Mouse (Mus musculus) telencephalon, adult 2 months (tissue): Measurements from ENCODE around the gene Knop1.
A peak's percentile ranks its signal among the peaks of the same experiment; 100 is the strongest.

Source experiments
- DNase-seq: peaks from one replicate; pipeline ENCODE4 v3.0.0-alpha.2; 2011; ENCODE audit warnings: low read depth, low spot score

The Knop1 gene

GRCm38 (mm10) chr7:118855877-118856304, at the start of gene Knop1:
TSS of gene Knop1 (minus strand) at chr7:118856254.
- no peak for DNase-seq

- DNase-seq = no peak
Measured at GRCm38 (mm10) chr7:118904530-118904929, 48.5 kb upstream of the Knop1 start.

DNA sequence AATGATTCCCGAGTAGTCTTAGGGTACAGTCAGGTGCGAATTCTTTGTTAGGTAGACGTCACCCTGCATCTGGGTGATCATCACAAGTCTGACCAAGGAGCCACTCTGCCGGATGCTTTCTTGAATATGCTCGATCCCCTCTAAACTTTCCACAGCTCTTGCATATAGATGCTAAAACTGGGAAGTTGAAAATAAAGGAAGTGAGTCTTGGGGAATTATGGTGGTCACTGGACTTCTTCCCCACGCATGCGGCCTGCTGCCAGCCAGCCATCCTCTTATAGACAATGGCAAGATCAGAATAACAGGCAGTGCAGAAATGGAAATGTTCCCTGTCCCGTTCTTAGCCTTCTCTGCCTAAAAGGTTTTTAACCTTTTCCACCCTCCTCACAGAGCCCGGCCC, 47.8 kb upstream of the Knop1 start:
- DNase-seq = no peak

- no peak for DNase-seq
Measured at GRCm38 (mm10) chr7:118902944-118903343, 46.9 kb upstream of the Knop1 start.

DNA sequence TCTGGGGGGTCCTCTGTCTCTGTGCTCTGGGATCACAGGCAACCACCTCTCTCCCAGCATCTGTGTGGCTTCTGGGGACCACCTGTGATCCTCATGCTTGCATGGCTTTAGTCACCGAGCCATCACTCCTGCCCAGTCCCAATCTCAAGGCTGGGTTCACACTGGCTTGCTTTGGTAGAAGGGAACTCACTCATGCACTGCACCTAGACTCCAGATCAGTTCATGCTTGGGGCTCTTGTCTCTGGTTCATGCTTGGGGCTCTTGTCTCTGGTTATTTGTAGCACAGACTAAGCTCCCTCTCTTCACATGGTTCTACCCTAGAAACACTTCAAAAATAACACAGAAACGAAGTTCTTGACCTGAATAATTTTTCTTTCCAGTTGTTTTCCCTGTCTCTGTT, 44.0 kb upstream of the Knop1 start:
- DNase-seq = no peak

DNA sequence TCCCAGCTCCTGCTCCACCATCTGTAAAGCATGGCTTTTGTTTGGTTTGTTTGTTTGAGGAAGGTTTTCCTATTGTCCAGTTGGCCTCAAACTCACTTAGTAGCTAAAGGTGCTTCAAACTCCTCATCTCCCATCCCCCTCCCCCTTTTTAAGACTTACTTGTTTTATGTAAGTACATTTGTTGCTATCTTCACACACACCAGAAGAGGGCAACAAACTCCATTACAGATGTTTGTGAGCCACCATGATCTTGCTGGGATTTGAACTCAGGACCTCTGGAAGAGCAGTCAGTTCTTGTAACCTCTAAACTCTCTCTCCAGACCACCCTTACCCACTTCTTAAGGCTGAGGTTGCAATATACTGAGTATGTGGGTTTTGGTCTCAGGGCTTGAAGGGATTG, 42.0 kb upstream of the Knop1 start:
- no peak for DNase-seq

GRCm38 (mm10) chr7:118895469-118896450, 39.7 kb upstream of the Knop1 start:
- DNase-seq = peak; percentile 44

DNA sequence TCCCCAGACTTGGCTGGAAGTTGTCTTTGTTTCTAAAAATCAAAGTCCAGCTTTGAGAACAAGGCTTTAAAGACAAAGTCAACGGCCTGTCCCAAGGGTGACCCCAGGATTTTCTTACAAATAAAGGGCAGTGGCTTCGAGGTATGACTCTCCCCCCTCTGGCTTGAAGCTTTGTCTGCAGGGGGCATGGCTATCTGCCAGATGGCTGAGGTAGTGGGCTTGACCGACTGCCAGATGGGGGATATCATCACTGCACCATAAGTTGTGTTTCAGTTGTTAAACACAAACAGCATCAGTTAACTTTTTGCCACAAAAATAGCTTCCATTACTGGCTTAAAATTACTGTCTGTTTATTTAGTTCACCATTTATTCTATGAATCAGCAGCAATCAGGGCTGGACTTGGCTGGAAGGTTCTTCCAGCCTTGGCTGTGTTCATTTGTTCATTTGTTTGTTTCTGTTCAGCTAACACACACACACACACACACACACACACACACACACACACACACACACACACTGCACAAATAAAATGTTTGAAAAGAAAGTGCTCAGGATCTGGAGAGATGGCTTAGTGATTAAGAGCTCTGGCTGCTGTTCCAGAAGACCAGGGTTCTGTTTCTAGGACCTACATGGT, 33.1 kb upstream of the Knop1 start:
- no peak for DNase-seq

DNA sequence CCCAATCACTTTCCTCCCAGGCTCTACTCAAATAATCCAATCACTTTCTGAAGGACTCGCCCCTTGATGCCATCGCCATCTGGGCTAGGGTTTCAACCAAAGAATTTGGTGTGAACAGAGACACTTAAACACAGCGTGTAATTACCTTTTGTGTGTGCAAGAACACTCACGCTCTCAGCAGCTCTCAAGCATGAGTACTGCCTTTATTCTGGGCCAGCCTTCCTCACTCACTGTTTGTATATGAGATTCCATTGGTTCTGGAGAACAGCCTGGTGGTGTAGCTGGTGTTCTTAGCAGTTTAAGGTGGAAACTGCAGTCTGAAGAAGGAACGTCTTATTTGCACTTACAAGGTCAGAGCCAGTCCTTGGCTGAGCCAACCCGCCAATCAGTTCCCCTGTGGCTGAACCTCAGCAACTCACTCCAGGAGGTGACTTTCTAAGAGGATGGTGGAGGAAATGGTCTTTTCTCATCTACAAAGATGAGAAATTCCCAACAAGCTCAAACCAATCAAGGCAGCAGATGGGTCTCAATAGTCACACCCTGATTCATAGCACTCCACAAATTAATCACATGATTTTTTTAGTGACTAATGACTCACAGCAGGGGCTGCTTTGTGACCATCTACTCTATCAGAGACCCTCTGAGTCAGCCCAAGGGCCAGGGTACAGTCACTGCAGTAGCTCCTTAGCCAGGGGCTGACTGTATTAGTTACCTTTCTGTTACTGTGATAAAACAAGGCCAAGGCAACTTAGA, 31.4 kb upstream of the Knop1 start:
- no peak for DNase-seq

GRCm38 (mm10) chr7:118884969-118885368, 28.9 kb upstream of the Knop1 start:
- DNase-seq = peak; percentile 29

- no peak for DNase-seq
Measured at GRCm38 (mm10) chr7:118883957-118884356, 27.9 kb upstream of the Knop1 start.

DNA sequence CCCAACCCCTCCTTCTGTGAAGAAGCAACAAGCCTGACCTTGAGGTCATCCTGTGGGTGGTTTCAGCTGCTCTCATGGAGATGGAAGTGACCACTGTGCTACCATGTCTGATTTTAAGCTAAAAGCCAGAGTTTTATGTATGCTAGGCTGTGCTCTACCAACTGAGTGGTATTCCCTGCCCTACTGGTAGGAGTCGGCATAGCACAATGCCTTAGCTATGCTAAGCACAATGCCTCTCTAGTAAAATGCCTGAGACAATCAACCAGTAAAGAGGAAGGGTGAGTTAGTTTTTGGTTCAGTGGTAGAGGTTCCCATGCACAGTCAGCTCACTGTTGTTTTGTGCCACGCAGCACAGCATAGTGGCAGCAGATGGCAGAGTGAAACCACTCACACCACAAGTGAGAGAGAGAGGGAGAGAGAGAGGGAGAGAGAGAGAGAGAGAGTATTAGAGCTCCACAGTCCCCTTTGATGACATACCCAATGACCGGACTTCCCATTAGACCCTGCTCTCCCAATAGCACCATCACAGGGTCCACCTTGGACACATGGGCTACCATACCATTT, 23.5 kb upstream of the Knop1 start:
- no peak for DNase-seq

DNA sequence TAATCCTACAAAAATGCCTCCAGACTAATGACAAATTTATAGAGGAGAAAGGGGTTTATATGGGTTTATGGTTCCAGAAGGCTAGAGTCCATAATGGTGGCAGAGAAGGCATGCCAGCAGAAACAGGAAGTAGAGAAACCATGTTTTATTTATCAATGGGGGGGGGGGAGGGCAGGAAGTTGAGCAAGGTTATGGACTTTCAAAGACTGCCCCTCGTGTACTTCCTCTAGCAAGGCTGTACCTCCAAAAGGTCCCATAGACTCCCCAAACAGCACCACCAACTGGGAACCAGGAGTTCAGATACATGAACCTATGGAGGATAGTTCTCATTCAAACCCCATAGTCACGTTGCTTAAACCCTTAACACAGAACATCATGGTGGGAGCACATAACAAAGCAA, 9.3 kb upstream of the Knop1 start:
- DNase-seq = no peak

DNA sequence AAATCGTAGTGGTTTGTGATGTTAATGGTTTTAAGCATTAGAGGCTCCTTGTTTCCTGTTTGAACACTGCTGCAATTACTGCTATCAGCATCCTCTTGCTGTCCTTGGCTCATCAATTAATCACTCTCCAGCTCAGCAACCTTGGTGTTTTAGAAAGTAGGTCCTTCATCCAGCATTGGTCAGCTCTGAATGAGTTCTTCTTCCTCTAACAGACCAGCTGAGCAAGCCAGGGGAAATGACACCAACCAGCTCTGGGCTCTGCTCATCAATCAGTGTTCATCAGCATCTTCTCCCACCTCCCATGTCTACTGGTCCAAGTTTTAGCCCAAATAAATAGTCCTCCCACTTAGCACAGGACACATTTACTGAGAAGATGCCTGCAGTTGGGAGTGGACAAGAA, 2.6 kb upstream of the Knop1 start:
- DNase-seq = no peak

DNA sequence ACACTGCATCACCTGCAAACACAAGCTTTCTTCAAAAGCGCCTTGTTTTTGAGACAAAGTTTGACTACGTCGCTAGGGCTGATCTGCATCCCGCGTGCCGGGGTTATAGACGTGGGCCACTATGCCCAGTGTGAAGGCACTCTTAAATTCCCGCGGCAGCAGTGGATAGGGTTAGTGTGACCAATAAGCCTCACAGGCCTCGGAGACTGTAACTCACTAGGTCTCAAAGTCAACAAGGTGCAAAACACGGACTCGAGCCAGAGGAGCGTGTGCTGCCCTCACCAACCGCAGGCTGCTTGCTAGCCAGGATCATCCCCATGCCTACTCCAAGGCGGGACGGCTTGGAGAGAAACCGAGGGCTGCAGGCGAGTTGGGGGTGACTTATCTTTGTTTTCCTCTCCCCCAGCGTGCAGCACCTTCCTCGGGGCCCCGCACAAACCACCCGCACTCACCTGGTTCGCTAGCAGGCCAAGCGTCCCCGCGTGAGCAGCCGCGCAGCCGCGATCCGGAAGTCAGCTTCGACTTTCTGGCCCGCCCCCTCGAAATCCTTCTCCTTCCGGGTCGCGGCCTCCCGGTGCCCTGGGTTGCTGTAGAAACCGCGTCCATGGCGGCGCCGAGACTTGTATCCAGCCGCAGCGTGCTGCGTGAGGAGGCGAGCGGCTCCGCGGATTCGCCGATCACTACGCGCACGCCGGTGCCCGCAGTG, 730 bp downstream of the Knop1 start, which contains the start of gene Iqck:
TSS of gene Iqck (plus strand) at position 582 of the 706 bp plus-strand sequence.
- DNase-seq = peak; percentile 88

DNA sequence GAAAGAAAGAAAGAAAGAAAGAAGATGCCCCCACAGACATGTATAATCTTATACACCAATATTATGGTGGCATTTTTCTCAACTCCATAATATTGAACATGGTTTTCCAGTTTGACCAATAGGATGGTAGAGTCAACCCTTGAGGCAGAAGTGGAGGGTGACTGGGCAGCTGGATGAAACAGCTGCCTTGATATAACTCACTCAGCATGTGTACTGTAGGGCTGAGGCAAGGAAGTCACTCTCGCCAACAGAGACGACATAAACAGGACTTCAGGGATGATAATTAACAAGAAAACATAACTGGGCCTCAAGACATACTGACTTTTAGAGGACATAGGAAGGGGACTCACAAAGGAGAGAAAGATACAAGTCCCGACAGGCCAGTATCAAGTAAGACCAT, 1.4 kb downstream of the Knop1 start:
- no peak for DNase-seq

DNA sequence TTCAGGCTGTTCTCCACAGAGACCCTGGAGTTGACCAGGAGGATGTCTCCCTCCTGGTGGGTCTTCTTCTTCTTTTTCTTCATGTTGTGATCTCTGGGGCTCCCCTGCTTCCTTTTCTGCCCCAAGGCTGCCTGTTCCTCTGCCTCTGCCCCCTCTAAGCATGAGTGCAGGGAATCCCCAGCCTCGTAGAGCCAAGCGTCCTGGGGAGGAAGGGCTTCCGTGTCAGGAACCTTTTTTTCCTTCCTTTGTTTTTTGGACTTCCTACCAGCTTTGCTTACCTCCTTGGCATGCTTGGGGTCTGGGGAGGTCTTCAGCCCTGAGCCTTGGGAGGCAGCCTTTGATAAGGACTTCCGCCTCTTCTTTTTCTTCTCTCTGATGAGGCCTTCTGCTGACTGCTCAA, 3.4 kb downstream of the Knop1 start:
- DNase-seq = no peak

GRCm38 (mm10) chr7:118851571-118851970, 4.5 kb downstream of the Knop1 start:
- DNase-seq = no peak

DNA sequence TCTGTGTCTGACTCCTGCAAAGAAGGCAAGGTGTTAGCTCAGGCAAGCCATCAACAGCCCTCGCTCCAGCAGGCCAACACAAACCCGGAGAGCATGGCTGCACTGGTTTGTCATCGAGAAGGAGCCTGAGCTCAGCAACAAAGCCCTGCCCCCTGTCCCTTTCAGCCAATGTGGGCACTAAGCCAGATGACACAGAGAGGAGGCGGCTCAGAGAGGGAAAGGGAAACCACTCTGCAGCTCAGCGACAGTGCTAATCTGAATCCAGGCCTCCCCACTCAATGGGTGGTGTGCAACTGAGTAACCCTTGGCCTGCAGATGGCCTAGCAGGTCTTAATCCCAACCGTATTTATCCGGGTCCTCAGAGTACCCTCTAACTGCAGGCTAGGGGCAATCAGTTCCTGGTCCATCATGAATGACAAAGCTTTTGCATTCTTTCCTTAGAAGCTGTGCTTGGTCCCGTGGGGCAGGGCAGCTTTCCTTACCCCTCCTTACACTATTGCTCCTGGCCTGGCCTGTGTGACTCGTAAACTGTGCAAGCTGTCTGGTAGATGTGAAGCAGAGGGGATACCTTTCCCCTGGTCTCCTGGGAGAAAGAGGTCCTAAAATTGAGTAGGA, 5.3 kb downstream of the Knop1 start:
- no peak for DNase-seq

- DNase-seq = no peak
Measured at GRCm38 (mm10) chr7:118849543-118850250, 6.4 kb downstream of the Knop1 start.
